Mouse (Mus musculus) erythroblast, embryonic 14.5 days (primary cell): ENCODE results near the gene Nat8f1.

Experiments used
- GATA1 ChIP-seq: IDR thresholded peaks from 2 replicates; pipeline ENCODE4 v1.6.1; 2012; ENCODE audit warnings: low read length, inconsistent platforms, mixed read lengths
- TAL1 ChIP-seq: IDR thresholded peaks from 3 replicates; pipeline ENCODE4 v1.6.1; 2012; ENCODE audit warnings: low read length, inconsistent platforms, mixed read lengths

DNA sequence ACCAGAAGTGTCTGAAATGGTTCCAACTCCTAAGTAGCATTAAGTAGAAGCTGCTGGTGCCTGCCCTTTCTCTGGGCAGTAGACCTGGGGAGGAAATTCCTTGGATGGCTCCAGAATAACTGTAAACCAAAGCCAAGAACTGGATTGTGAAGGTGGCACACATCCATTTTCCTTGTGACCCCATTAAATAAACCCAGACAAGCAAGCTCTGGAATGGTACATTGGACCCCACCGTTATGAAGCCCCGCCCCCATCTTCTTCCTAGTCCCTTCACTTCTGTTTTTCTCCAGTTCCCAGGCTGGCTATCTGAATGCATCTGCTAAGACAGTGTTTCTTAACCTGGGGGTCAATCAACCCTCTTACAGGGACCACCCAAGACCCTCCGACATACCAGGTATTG, 3.9 kb downstream of the Nat8f1 start, which contains the start of gene Tprkb:
- no peak for TF ChIP-seq GATA1
- no peak for TF ChIP-seq TAL1
